Comparison of ENCODE assay signal across 24 mouse cellular contexts in the genomic region with DNA sequence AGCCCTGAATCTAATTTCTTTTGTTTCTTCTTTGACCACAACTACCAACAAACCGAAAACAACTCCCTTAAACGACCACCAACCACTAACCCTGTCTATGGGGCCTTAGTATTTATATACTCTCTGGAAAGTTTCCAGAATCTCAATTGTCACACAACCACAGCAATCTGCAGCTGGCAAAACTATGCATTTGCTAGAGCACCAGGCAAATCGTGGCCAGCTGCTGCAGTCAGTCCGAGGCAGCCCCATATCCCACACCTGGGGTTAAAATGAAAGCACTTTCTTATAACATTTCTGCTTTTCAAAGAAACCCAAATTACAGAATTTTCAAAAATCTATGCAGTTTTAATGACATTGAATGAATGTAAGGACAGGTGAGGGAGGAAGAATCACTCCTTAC.
"Had no signal": no experiment of that assay in that cellular context is flagged by ENCODE, and none has a peak within 500 bp of the region (broad histone marks: within the 10 kb centered on the region; RNA-seq: fewer than 3 reads in every experiment).

No protein-coding gene starts in this region.

- H3K9ac ChIP-seq: heart, embryonic 13.5 days; heart, embryonic 15.5 days; hindbrain, embryonic 13.5 days; hindbrain, embryonic 15.5 days; kidney, embryonic 15.5 days; limb, embryonic 15.5 days; liver, embryonic 12.5 days had no signal

- H3K36me3 ChIP-seq: heart, embryonic 13.5 days; heart, embryonic 15.5 days; hindbrain, embryonic 13.5 days; hindbrain, embryonic 15.5 days; kidney, embryonic 15.5 days; limb, embryonic 15.5 days; liver, embryonic 12.5 days had no signal

- DNase-seq: gastrocnemius, postnatal 14 days; gastrocnemius, postnatal 36 days; heart, adult 11 months; heart, adult 2 months; heart, postnatal 14 days; heart, postnatal 36 days; kidney, adult 11 months; kidney, adult 2 months; kidney, adult 9 months; kidney, postnatal 25 days; kidney, postnatal 4 days had no signal

- H3K4me2 ChIP-seq: heart, embryonic 11.5 days; heart, embryonic 13.5 days; heart, embryonic 15.5 days; hindbrain, embryonic 13.5 days; hindbrain, embryonic 15.5 days; kidney, embryonic 15.5 days; limb, embryonic 15.5 days; liver, embryonic 12.5 days had no signal

- H3K4me1 ChIP-seq: hindbrain, embryonic 13.5 days; hindbrain, embryonic 15.5 days had no signal

- H3K27ac ChIP-seq: heart, adult 2 months; heart, embryonic 13.5 days; heart, embryonic 15.5 days; hindbrain, embryonic 13.5 days; hindbrain, embryonic 15.5 days; hindbrain, postnatal 0 days; kidney, embryonic 15.5 days; kidney, postnatal 0 days; layer of hippocampus, adult 2 months; left cerebral cortex, adult 2 months; limb, embryonic 15.5 days; liver, embryonic 12.5 days had no signal

- H3K27me3 ChIP-seq: heart, embryonic 13.5 days; heart, embryonic 15.5 days; hindbrain, embryonic 13.5 days; hindbrain, embryonic 15.5 days; kidney, embryonic 15.5 days; limb, embryonic 15.5 days; liver, embryonic 12.5 days had no signal

- H3K9me3 ChIP-seq: heart, embryonic 13.5 days; heart, embryonic 15.5 days; hindbrain, embryonic 13.5 days; hindbrain, embryonic 15.5 days; kidney, embryonic 15.5 days; limb, embryonic 15.5 days; liver, embryonic 12.5 days had no signal

- ATAC-seq: hindbrain, postnatal 0 days; intestine, embryonic 16.5 days; liver, embryonic 12.5 days had no signal

- H3K4me3 ChIP-seq: heart, adult 2 months; heart, embryonic 13.5 days; heart, embryonic 15.5 days; hindbrain, embryonic 13.5 days; hindbrain, embryonic 15.5 days; kidney, embryonic 15.5 days; layer of hippocampus, adult 2 months; left cerebral cortex, adult 2 months; limb, embryonic 15.5 days; liver, embryonic 12.5 days had no signal
